Mouse (Mus musculus): ENCODE measurements at regions not wholly inside any gene's neighbourhood (a gene's known extent, or its start where the extent isn't known, plus 50 kb on each side); places are given as distances from the start of the nearest gene placed in this dataset.
"Not testable (repeated sequence)": the region's sequence is repeated elsewhere in the genome, so short reads cannot be mapped to it uniquely, and the experiment has no call there.

- not testable (repeated sequence) for H3K27me3 ChIP-seq (replicated peaks); H3K36me3 ChIP-seq; H3K9ac ChIP-seq (replicated peaks); H3K9me3 ChIP-seq (replicated peaks); H3K27ac ChIP-seq (replicated peaks); H3K4me2 ChIP-seq; H3K4me1 ChIP-seq; ATAC-seq (ENCODE audit: low FRiP score); H3K4me3 ChIP-seq (replicated peaks)
Observed at GRCm38 (mm10) chr6:67954570-67954969, 419.0 kb upstream of the Tacstd2 start.

GRCm38 (mm10) chr6:67931499-67931898, 395.9 kb upstream of the Tacstd2 start:
- H3K36me3 ChIP-seq; ATAC-seq (ENCODE audit: low FRiP score): not testable (repeated sequence)
- WGBS, result 45% methylated on average over 8 of the region's 8 CpGs

GRCm38 (mm10) chr6:67922537-67922936, 386.9 kb upstream of the Tacstd2 start:
- H3K36me3 ChIP-seq, result no peaks in the 10 kb centered on the region
- no peak overlapping the region for H3K9ac ChIP-seq (replicated peaks)
- no peak overlapping the region for H3K4me2 ChIP-seq
- H3K9me3 ChIP-seq (replicated peaks), result no peaks in the 10 kb centered on the region
- no peaks in the 10 kb centered on the region for H3K4me1 ChIP-seq
- no peak overlapping the region for H3K4me3 ChIP-seq (replicated peaks)
- no peaks in the 10 kb centered on the region for H3K27me3 ChIP-seq (replicated peaks)
- no peak overlapping the region for H3K27ac ChIP-seq (replicated peaks)
- ATAC-seq (ENCODE audit: low FRiP score), result no peak

More at GRCm38 (mm10) chr6:67931499-67931898, 395.9 kb upstream of the Tacstd2 start:
- not testable (repeated sequence) for H3K4me1 ChIP-seq; H3K9me3 ChIP-seq (replicated peaks); H3K4me2 ChIP-seq; H3K27me3 ChIP-seq (replicated peaks); H3K27ac ChIP-seq (replicated peaks); H3K4me3 ChIP-seq (replicated peaks); H3K9ac ChIP-seq (replicated peaks)

GRCm38 (mm10) chr6:67913903-67914302, 378.3 kb upstream of the Tacstd2 start:
- Histone ChIP-seq H3K36me3 (no peaks in the 10 kb centered on the region), H3K27me3 (replicated peaks) (no peaks in the 10 kb centered on the region), H3K4me1 (no peaks in the 10 kb centered on the region), H3K9ac (replicated peaks) (no peak overlapping the region), H3K4me2 (no peak overlapping the region), H3K27ac (replicated peaks) (no peak overlapping the region), H3K9me3 (replicated peaks) (no peaks in the 10 kb centered on the region), H3K4me3 (replicated peaks) (no peak overlapping the region)
- WGBS, result 72% methylated on average over 2 of the region's 2 CpGs
- ATAC-seq (ENCODE audit: low FRiP score), result no peak

- H3K9ac ChIP-seq (replicated peaks), result no peak overlapping the region
- no peaks in the 10 kb centered on the region for H3K36me3 ChIP-seq
- H3K4me1 ChIP-seq, result no peaks in the 10 kb centered on the region
- 79% methylated on average over 3 of the region's 3 CpGs for WGBS
- no peaks in the 10 kb centered on the region for H3K27me3 ChIP-seq (replicated peaks)
- H3K4me3 ChIP-seq (replicated peaks), result no peak overlapping the region
- no peak overlapping the region for H3K27ac ChIP-seq (replicated peaks)
- no peaks in the 10 kb centered on the region for H3K9me3 ChIP-seq (replicated peaks)
- no peak overlapping the region for H3K4me2 ChIP-seq
- ATAC-seq (ENCODE audit: low FRiP score), result no peak
Observed at GRCm38 (mm10) chr6:67913309-67913708, 377.7 kb upstream of the Tacstd2 start.

GRCm38 (mm10) chr6:67896495-67896894, 360.9 kb upstream of the Tacstd2 start:
- no peaks in the 10 kb centered on the region for H3K4me1 ChIP-seq
- H3K27ac ChIP-seq (replicated peaks), result no peak overlapping the region
- no peaks in the 10 kb centered on the region for H3K36me3 ChIP-seq
- WGBS, result 83% methylated on average over 3 of the region's 3 CpGs
- no peak for ATAC-seq (ENCODE audit: low FRiP score)
- no peak overlapping the region for H3K4me3 ChIP-seq (replicated peaks)
- no peak overlapping the region for H3K4me2 ChIP-seq
- no peaks in the 10 kb centered on the region for H3K9me3 ChIP-seq (replicated peaks)
- H3K27me3 ChIP-seq (replicated peaks), result no peaks in the 10 kb centered on the region
- no peak overlapping the region for H3K9ac ChIP-seq (replicated peaks)

- no peaks in the 10 kb centered on the region for H3K9me3 ChIP-seq (replicated peaks)
- H3K4me3 ChIP-seq (replicated peaks), result no peak overlapping the region
- H3K36me3 ChIP-seq, result no peaks in the 10 kb centered on the region
- H3K9ac ChIP-seq (replicated peaks), result no peak overlapping the region
- no peak for ATAC-seq (ENCODE audit: low FRiP score)
- no peaks in the 10 kb centered on the region for H3K27me3 ChIP-seq (replicated peaks)
- H3K4me2 ChIP-seq, result no peak overlapping the region
- H3K4me1 ChIP-seq, result no peaks in the 10 kb centered on the region
- WGBS, result 95% methylated on average over 2 of the region's 2 CpGs
- H3K27ac ChIP-seq (replicated peaks), result no peak overlapping the region
Observed at GRCm38 (mm10) chr6:67895858-67896257, 360.3 kb upstream of the Tacstd2 start.

GRCm38 (mm10) chr6:67887586-67887985, 352.0 kb upstream of the Tacstd2 start:
- no peaks in the 10 kb centered on the region for H3K36me3 ChIP-seq
- no peak overlapping the region for H3K27ac ChIP-seq (replicated peaks)
- H3K9me3 ChIP-seq (replicated peaks), result peaks cover 3% of the 10 kb centered on the region; the same call in 1 of the 2 replicates
- H3K4me2 ChIP-seq, result no peak overlapping the region
- no peak overlapping the region for H3K9ac ChIP-seq (replicated peaks)
- H3K4me1 ChIP-seq, result no peaks in the 10 kb centered on the region
- no peak overlapping the region for H3K4me3 ChIP-seq (replicated peaks)
- 49% methylated on average over 2 of the region's 2 CpGs for WGBS
- ATAC-seq (ENCODE audit: low FRiP score), result no peak
- H3K27me3 ChIP-seq (replicated peaks), result no peaks in the 10 kb centered on the region

- Histone ChIP-seq H3K4me3 (replicated peaks) (no peak overlapping the region), H3K4me1 (no peaks in the 10 kb centered on the region), H3K4me2 (no peak overlapping the region), H3K9me3 (replicated peaks) (peaks cover 3% of the 10 kb centered on the region; the same call in 1 of the 2 replicates), H3K27ac (replicated peaks) (no peak overlapping the region), H3K27me3 (replicated peaks) (no peaks in the 10 kb centered on the region), H3K9ac (replicated peaks) (no peak overlapping the region), H3K36me3 (no peaks in the 10 kb centered on the region)
- no peak for ATAC-seq (ENCODE audit: low FRiP score)
- 91% methylated on average over 5 of the region's 5 CpGs for WGBS
Observed at GRCm38 (mm10) chr6:67884893-67885292, 349.3 kb upstream of the Tacstd2 start.

- not testable (repeated sequence) for H3K9ac ChIP-seq (replicated peaks); H3K4me2 ChIP-seq; ATAC-seq (ENCODE audit: low FRiP score); H3K9me3 ChIP-seq (replicated peaks); H3K36me3 ChIP-seq; H3K27ac ChIP-seq (replicated peaks); H3K4me3 ChIP-seq (replicated peaks); H3K4me1 ChIP-seq; H3K27me3 ChIP-seq (replicated peaks)
- 93% methylated on average over 5 of the region's 5 CpGs for WGBS
Observed at GRCm38 (mm10) chr6:67881476-67881875, 345.9 kb upstream of the Tacstd2 start.

- peak; percentile 79 for ATAC-seq (ENCODE audit: low FRiP score)
Observed at GRCm38 (mm10) chr6:67857945-67858344, 322.3 kb upstream of the Tacstd2 start.

GRCm38 (mm10) chr6:67839486-67839885, 303.9 kb upstream of the Tacstd2 start:
- not testable (repeated sequence) for ATAC-seq (ENCODE audit: low FRiP score); H3K4me1 ChIP-seq; H3K9ac ChIP-seq (replicated peaks); H3K9me3 ChIP-seq (replicated peaks); H3K4me3 ChIP-seq (replicated peaks); H3K36me3 ChIP-seq; H3K27ac ChIP-seq (replicated peaks); H3K4me2 ChIP-seq; H3K27me3 ChIP-seq (replicated peaks)
- WGBS, result 87% methylated on average over 1 of the region's 1 CpGs

More at GRCm38 (mm10) chr6:67857945-67858344, 322.3 kb upstream of the Tacstd2 start:
- H3K36me3 ChIP-seq; H3K27ac ChIP-seq (replicated peaks); H3K9ac ChIP-seq (replicated peaks); H3K9me3 ChIP-seq (replicated peaks); H3K4me1 ChIP-seq; H3K27me3 ChIP-seq (replicated peaks); H3K4me3 ChIP-seq (replicated peaks); H3K4me2 ChIP-seq: not testable (repeated sequence)
- WGBS, result 20% methylated on average over 1 of the region's 1 CpGs

- not testable (repeated sequence) for H3K36me3 ChIP-seq; ATAC-seq (ENCODE audit: low FRiP score)
- 13% methylated on average over 3 of the region's 3 CpGs for whole genome bisulfite sequencing
Observed at GRCm38 (mm10) chr6:67812478-67812877, 276.9 kb upstream of the Tacstd2 start.

More at GRCm38 (mm10) chr6:67812478-67812877, 276.9 kb upstream of the Tacstd2 start:
- H3K27me3 ChIP-seq (replicated peaks); H3K4me2 ChIP-seq; H3K9me3 ChIP-seq (replicated peaks); H3K4me1 ChIP-seq; H3K9ac ChIP-seq (replicated peaks); H3K4me3 ChIP-seq (replicated peaks); H3K27ac ChIP-seq (replicated peaks): not testable (repeated sequence)

Data from neural tube, embryonic 15.5 days (tissue).